Mouse (Mus musculus): ENCODE measurements at regions not wholly inside any gene's neighbourhood (a gene's known extent, or its start where the extent isn't known, plus 50 kb on each side); places are given as distances from the start of the nearest gene placed in this dataset.

GRCm38 (mm10) chr10:16637006-16637405, 1086.0 kb upstream of the Cited2 start:
- peak; percentile 57 for TF ChIP-seq CTCF (conservative IDR thresholded peaks at IDR 0.05; ENCODE audit: insufficient read depth, insufficient read length, low read depth, low read length)
- TF ChIP-seq POLR2A (IDR thresholded peaks at IDR 0.05; ENCODE audit: low read depth, low read length): no peak

All from kidney, adult 2 months (tissue).